Mouse (Mus musculus): ENCODE measurements around the gene Mapkapk2. TPM values are rescaled to one million over a fixed set of nuclear protein-coding genes. Genes with fewer than 3 reads are reported as not detected.
A peak's percentile ranks its signal among the peaks of the same experiment; 100 is the strongest.

Gene Mapkapk2
- polyA plus RNA-seq, 1 experiment = 35.8 TPM

DNA sequence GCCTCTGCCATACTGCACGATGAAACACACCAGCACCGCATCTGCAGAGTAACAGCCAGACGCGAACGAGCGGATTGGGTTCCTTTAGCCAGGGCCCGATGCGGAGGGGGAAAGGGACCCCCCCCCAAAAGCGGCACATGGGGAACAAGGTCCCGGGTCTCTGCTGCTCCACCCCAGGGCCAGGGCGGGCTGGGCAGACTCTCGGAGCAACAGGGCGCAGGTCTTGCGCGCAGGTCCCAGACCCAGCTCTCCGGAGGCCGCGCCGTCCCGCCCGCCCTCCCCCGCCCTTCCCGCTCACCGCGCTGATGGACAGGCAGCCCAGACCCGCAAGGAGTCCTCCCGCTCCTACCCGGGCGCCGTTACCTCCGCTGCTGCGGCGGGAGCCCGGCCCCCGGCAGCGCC lies 40.1 kb upstream of the Mapkapk2 start:
- Histone ChIP-seq H3K4me3 (replicated peaks; ENCODE audit: insufficient read depth, low read depth, low read length) (peak overlapping the region; percentile 96), H3K4me1 (ENCODE audit: control insufficient read depth, insufficient read depth, low read length) (no peaks in the 10 kb centered on the region), H3K27me3 (ENCODE audit: control insufficient read depth, insufficient read depth, low read length) (no peaks in the 10 kb centered on the region), H3K27ac (ENCODE audit: insufficient read depth, low read length) (no peak overlapping the region)
- no peak for TF ChIP-seq POLR2A (IDR thresholded peaks at IDR 0.05; ENCODE audit: borderline replicate concordance, insufficient read depth, low read length)
- TF ChIP-seq CTCF (IDR thresholded peaks at IDR 0.05; ENCODE audit: borderline replicate concordance, insufficient read depth, low read depth, low read length) = no peak
- WGBS = under 1% methylated on average over 35 of the region's 36 CpGs
- no peak for DNase-seq

DNA sequence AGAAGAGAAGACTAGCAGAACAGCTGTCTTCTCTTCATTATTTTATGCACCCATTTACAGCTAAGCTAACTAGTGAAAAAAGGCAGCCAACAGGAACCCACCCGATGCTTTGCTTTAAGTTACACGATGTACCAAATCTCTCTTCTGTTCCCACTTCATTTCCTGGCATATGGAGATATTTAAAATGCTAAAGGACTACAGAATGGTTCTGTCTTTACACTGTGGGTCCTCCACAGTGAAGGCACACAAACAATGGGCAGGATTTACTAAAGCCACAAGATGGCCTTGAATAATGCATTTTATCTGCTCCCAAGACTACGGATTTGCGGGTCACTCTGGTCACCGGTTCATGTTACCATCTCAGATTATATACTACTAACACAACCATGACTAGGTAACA lies 39.5 kb upstream of the Mapkapk2 start:
- DNase-seq = no peak
- H3K27ac ChIP-seq (ENCODE audit: insufficient read depth, low read length) = no peak overlapping the region
- no peaks in the 10 kb centered on the region for H3K27me3 ChIP-seq (ENCODE audit: control insufficient read depth, insufficient read depth, low read length)
- TF ChIP-seq POLR2A (IDR thresholded peaks at IDR 0.05; ENCODE audit: borderline replicate concordance, insufficient read depth, low read length) = no peak
- H3K4me3 ChIP-seq (replicated peaks; ENCODE audit: insufficient read depth, low read depth, low read length) = no peak overlapping the region
- 35% methylated on average over 5 of the region's 5 CpGs for WGBS
- H3K4me1 ChIP-seq (ENCODE audit: control insufficient read depth, insufficient read depth, low read length) = no peaks in the 10 kb centered on the region

DNA sequence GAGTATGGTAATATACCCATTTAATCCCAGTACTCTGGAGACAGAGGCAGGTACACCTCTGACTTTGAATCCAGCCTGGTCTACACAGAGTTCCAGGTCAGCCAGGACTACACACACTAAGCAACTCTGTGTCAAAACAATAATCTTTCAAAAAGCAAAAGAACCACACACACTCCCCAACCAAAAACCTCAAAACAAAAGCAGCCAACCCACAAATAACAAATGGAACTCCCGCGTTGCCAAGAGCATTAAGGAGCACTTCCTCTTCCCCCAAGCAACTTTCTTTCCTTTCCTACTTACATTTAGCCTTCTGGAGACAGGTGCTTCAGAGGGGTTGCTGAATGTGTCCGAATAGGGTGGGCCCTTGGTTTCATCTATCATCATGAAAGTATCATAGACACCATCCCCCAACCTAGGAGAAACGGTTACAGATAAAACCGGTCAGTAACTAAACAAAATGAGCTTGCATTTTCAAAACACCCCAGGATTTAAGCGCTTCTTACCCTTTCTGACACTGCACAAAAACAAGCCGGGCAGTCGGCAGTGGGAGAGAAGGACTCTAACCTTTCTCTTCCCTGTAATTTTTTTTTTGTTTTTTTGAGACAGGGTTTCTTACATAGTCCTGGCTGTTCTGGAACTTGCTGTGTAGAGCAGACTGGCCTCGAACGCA lies 38.5 kb upstream of the Mapkapk2 start:
- Histone ChIP-seq H3K4me3 (replicated peaks; ENCODE audit: insufficient read depth, low read depth, low read length) (no peak overlapping the region), H3K27me3 (ENCODE audit: control insufficient read depth, insufficient read depth, low read length) (no peaks in the 10 kb centered on the region), H3K27ac (ENCODE audit: insufficient read depth, low read length) (no peak overlapping the region), H3K4me1 (ENCODE audit: control insufficient read depth, insufficient read depth, low read length) (no peaks in the 10 kb centered on the region)
- 88% methylated on average over 10 of the region's 10 CpGs for WGBS
- TF ChIP-seq POLR2A (IDR thresholded peaks at IDR 0.05; ENCODE audit: borderline replicate concordance, insufficient read depth, low read length) = no peak
- no peak for TF ChIP-seq CTCF (IDR thresholded peaks at IDR 0.05; ENCODE audit: borderline replicate concordance, insufficient read depth, low read depth, low read length)
- no peak for DNase-seq

DNA sequence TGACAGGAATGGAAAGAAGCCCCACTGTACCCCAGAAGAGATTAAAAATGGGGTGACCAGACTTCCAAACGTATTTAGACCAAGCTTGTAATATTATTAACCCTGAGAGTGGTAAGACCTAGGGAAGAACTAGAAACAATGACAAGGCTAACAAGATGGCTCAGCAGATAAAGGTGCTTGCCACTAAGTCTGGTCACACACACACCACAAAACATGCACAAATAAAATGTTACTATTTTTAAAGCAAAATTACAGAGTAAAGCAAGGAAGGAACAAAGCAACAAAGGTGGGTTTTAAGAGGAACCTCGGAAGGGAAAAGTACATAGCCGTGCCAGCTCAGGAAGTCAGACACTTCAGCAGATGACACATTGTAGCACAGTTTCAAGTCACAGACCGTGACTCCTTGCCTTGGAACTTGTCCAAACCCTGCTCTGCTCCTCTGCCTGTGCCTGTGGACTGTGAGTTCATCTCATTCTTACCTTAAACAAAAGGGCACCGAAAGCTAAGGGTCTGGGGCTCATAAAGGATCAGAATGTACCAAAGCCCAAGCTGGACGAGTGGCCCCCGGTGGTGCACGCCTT lies 37.4 kb upstream of the Mapkapk2 start:
- DNase-seq = peak in 1 of 2 experiments; percentile 25
- Histone ChIP-seq H3K4me1 (ENCODE audit: control insufficient read depth, insufficient read depth, low read length) (no peaks in the 10 kb centered on the region), H3K4me3 (replicated peaks; ENCODE audit: insufficient read depth, low read depth, low read length) (no peak overlapping the region), H3K27ac (ENCODE audit: insufficient read depth, low read length) (no peak overlapping the region), H3K27me3 (ENCODE audit: control insufficient read depth, insufficient read depth, low read length) (no peaks in the 10 kb centered on the region)
- WGBS = 48% methylated on average over 8 of the region's 8 CpGs
- TF ChIP-seq CTCF (IDR thresholded peaks at IDR 0.05; ENCODE audit: borderline replicate concordance, insufficient read depth, low read depth, low read length) = no peak
- TF ChIP-seq POLR2A (IDR thresholded peaks at IDR 0.05; ENCODE audit: borderline replicate concordance, insufficient read depth, low read length) = no peak

DNA sequence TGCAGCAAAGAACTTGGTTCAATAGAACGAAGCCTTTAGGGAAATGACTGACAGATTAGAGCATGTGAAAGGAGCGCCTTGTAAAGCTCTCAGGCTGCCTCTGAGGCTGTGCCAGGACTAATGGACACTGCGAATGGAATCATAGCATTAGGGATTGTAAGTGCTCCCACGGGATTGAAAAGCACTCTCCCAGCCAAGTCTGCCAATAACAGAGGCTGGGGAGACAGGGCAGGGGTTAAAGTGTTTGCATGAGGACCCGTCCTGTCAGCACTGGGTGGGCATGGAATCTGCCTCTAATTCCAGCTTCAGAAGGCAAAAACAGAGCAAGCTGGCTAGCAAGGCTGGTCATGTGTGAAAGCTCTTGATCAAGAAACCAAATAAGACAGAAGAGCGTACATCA lies 36.6 kb upstream of the Mapkapk2 start:
- WGBS = 45% methylated on average over 6 of the region's 6 CpGs
- TF ChIP-seq POLR2A (IDR thresholded peaks at IDR 0.05; ENCODE audit: borderline replicate concordance, insufficient read depth, low read length) = no peak
- TF ChIP-seq CTCF (IDR thresholded peaks at IDR 0.05; ENCODE audit: borderline replicate concordance, insufficient read depth, low read depth, low read length) = no peak
- no peak overlapping the region for H3K27ac ChIP-seq (ENCODE audit: insufficient read depth, low read length)
- no peaks in the 10 kb centered on the region for H3K27me3 ChIP-seq (ENCODE audit: control insufficient read depth, insufficient read depth, low read length)
- H3K4me3 ChIP-seq (replicated peaks; ENCODE audit: insufficient read depth, low read depth, low read length) = no peak overlapping the region
- no peaks in the 10 kb centered on the region for H3K4me1 ChIP-seq (ENCODE audit: control insufficient read depth, insufficient read depth, low read length)
- DNase-seq = no peak

DNA sequence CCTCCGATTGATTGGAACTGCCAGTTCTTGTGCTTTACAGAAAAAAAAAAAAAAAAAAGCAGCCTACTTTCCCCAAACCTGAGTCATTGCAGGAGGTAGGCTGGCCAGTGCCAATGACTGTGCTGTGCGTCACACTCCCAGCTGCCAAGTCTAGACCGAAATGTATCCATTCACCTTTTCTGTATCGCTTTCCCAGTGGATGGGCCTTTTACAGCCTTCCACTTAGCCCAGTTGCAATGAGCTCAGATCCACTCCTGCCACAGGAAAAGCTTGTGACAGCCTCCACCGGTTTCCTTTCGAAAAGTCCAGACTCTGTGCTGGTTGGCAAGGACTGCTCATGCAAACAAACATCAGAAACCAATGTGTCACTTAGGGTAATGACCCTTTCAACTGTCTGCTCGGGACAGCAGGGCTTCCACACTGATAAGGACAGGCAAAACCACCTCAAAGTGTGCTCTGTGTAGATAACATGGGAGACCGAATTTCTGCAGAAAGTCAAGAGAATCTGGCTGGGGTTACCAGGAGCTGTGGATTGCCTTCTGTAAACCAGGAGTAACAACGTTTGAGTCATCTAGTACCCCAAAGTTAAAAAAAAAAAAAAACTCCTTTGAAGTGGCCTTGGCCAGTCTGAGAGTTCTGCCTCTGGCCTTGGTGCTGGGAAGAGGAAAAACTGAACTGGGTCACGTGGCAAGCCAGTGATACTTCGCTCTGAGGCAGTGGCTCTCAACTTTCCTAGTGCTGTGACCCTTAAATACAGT lies 28.5 kb upstream of the Mapkapk2 start:
- Histone ChIP-seq H3K27ac (ENCODE audit: insufficient read depth, low read length) (no peak overlapping the region), H3K4me3 (replicated peaks; ENCODE audit: insufficient read depth, low read depth, low read length) (no peak overlapping the region), H3K4me1 (ENCODE audit: control insufficient read depth, insufficient read depth, low read length) (no peaks in the 10 kb centered on the region), H3K27me3 (ENCODE audit: control insufficient read depth, insufficient read depth, low read length) (no peaks in the 10 kb centered on the region)
- 79% methylated on average over 11 of the region's 11 CpGs for WGBS
- DNase-seq = no peak
- TF ChIP-seq CTCF (IDR thresholded peaks at IDR 0.05; ENCODE audit: borderline replicate concordance, insufficient read depth, low read depth, low read length) (no peak), POLR2A (IDR thresholded peaks at IDR 0.05; ENCODE audit: borderline replicate concordance, insufficient read depth, low read length) (no peak)

DNA sequence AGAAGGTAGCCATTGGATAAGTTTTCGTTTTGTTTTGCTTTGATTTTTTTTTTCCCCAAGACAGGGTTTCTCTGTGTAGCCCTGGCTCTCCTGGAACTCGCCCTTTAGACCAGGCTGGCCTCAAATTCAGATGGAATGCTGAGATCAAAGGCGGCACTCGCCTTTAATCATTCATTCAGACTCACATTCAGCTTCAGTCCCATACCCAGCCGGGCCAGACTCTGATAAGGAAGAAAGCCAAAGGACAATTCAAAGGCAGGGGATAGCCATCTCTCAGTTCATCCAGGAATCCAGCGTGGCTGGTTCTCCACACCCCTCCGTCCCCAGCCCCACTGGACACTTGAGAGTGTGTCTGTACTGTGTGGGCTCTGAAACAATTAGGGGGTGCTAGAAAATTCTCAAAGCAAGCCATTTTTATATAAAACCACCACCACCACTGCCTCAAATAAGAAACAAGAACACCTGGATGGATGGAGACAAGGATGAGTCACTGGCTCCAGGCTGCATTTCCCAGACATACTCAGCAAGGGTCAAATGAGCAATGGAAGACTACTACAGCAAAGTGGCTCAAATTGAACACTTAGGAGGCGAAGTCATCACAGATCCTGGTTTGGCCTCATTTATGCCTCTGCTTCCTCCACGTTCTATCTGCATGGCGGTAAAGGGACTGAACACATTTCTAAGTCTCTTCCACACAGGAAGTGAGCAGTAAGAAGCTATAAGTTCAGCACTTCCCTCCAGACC lies 26.1 kb upstream of the Mapkapk2 start:
- no peaks in the 10 kb centered on the region for H3K27me3 ChIP-seq (ENCODE audit: control insufficient read depth, insufficient read depth, low read length)
- 81% methylated on average over 10 of the region's 10 CpGs for WGBS
- TF ChIP-seq POLR2A (IDR thresholded peaks at IDR 0.05; ENCODE audit: borderline replicate concordance, insufficient read depth, low read length) (no peak), CTCF (IDR thresholded peaks at IDR 0.05; ENCODE audit: borderline replicate concordance, insufficient read depth, low read depth, low read length) (no peak)
- H3K27ac ChIP-seq (ENCODE audit: insufficient read depth, low read length) = no peak overlapping the region
- H3K4me1 ChIP-seq (ENCODE audit: control insufficient read depth, insufficient read depth, low read length) = no peaks in the 10 kb centered on the region
- DNase-seq = no peak
- H3K4me3 ChIP-seq (replicated peaks; ENCODE audit: insufficient read depth, low read depth, low read length) = no peak overlapping the region
